Mouse (Mus musculus): ENCODE results near the gene St6gal1.

Gene St6gal1

GRCm38 (mm10) chr16:23307142-23307968 lies 82.8 kb downstream of the St6gal1 start:
- DNase-seq: peak; percentile 53

DNA sequence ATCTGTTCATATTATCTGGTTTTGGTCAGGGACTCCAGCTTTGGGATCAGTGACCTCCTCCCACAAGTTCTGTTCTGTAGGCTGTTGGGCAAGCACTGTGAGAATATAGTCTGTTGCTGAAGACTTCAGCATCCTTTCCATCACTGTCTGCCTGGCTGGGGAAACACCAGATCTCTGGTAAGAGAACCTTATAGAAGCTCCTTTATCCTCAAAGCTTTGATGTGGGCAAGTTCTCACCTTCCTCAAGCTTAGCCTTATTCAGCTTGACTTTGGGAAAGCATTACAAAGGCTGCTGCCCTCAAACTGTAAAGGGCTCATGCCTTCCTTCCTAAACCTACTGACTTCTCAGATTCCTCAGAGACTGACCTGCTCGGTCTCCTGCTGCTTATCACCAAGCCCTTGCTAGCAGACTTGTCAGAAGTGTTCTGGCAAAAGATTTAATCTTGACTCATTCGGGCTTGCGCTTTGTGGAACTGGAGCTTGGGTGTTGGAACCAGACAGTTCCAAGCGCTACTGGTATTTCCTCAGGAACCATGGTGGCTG lies 83.5 kb downstream of the St6gal1 start:
- no peak for DNase-seq

DNA sequence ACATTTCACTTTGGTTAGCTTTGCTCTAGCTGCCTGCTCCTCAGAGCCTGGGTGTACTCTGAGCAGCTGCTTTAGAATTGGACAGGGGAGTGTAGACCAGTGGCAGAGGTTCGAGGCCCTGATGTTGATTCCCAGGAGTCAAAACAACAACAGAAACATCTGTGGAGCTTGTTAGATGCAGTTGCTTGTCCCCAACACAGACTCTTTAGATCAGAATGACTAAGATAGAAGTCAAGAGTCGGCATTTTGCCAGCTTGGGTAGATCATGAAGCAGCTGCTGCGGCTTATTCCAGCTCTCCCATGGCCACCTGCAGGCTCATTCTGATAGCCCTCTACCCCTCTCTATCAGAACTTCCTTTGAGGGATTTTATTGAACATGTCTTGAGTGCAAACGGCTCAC lies 84.5 kb downstream of the St6gal1 start:
- DNase-seq: no peak

GRCm38 (mm10) chr16:23312604-23313003 lies 88.1 kb downstream of the St6gal1 start:
- no peak for DNase-seq

GRCm38 (mm10) chr16:23314790-23315189 lies 90.2 kb downstream of the St6gal1 start:
- DNase-seq: peak; percentile 25

- no peak for DNase-seq
These were observed 93.0 kb downstream of the St6gal1 start for GRCm38 (mm10) chr16:23317411-23318047.

DNA sequence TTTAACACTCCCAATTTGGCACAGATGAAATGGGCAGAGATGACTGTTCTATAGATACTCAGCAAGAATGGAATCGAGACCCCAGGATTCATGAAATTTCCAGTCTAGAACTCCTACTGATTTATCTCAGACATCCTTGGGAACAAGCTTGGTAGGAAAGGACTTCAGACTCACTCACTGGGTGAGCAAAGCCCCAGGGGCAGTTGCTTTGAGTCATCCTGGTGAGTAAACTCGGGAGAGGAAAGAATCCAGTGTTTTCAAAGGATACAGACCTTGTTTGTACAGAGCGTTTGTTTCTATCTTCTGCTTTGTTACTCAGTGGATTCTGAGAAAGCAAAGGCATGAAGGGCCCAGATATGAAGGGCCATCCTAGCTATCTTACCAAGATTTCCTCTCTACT lies 95.5 kb downstream of the St6gal1 start:
- no peak for DNase-seq

- DNase-seq: no peak
These were observed 96.0 kb downstream of the St6gal1 start for GRCm38 (mm10) chr16:23320579-23320978.

GRCm38 (mm10) chr16:23322453-23322852 lies 97.9 kb downstream of the St6gal1 start:
- DNase-seq: no peak

- DNase-seq: no peak
These were observed 99.4 kb downstream of the St6gal1 start for GRCm38 (mm10) chr16:23323915-23324314.

DNA sequence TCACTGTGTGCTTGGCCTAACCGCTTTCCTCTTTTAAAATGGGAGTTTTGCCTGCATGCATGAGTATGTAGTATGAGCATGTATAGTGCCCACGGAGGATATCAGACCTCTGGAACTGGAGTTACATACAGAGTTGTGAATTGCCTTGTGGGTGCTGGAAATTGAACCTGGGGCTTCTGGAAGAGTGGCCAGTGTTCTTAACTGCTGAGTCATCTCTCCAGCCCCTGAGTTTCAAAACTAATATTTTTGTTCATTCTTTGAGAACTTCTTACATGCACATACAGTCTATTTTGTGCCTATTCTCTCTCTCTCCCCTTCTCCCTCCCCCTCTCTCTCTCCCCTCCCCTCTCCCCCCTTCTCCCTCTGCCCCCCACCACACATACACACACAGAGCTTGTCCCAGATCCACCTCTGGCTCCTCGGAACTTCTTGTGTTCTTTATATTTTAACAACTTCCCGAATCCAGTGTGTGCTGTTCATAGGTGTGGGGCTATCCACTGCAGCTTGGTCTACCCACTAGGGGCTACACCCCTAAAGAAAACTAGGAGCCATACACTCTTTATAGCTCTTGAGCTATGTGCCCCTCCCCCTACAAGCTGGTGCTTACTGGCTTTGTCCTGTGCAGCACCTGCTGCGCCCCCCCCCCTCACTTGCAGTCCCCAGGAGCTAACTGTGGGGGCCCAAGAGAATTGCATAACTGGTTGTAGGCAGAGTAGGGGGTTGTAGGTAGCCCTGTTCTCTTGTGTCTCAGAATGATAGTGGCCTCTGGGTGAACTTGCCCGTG lies 100.5 kb downstream of the St6gal1 start:
- DNase-seq: no peak

DNA sequence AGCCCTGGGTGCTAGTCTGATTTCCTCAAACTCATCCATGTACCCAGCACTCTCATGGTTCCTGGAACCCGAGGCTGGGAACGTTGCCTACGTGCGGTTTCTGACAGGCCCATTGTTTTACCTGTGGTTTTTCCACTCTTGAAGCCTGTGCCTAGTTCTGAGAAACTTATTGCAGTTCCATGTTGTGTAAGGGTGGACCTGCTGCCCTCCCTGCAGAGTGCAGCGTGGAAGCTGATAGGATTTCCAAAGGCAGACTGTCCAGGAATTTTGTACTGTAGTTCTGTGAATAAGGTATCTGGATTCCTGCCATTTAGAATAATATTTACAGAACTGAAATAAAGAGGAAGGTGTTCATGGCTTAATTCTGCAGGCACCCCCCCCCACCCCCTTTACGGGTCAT lies 102.1 kb downstream of the St6gal1 start:
- DNase-seq: no peak

DNA sequence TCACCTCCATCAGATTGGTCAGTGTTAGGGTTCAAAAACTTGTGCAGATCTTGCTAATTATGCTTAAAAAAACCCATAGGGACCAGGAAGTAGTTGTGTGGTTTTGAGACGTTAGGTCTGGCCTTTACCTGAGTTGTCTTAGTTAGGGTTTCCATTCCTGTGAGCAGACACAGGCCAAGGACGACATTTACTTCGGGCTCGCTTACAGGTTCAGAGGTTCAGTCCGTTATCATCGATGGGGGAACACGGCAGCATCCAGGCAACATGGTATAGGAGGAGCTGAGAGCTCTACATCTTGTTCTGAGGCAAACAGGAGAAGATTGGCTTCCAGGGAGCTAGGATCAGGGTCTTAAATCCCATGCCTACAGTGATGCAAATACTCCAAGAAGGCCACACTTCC lies 102.7 kb downstream of the St6gal1 start:
- no peak for DNase-seq

- no peak for DNase-seq
These were observed 103.7 kb downstream of the St6gal1 start for GRCm38 (mm10) chr16:23328201-23328600.

- DNase-seq: peak; percentile 53
These were observed 107.6 kb downstream of the St6gal1 start for GRCm38 (mm10) chr16:23332136-23332535.

DNA sequence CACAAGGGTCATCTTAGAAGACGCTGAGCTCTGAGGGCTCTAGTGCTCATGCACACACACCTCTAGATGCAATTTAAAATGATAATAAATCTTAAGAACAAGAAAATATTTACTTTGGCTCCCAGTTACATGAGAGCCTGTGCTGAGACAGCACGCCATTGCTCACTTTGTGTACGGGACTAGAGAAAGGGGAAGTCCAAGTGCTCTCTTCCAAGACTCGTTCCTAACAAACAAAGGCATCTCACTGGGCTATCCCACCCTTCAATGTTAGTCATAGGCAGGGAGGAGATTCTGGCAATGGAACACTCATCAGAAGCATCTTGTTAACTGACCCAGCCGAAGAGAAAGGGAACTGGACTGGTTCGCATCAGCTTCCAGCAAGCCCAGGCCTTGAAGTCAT lies 108.1 kb downstream of the St6gal1 start:
- DNase-seq: no peak

DNA sequence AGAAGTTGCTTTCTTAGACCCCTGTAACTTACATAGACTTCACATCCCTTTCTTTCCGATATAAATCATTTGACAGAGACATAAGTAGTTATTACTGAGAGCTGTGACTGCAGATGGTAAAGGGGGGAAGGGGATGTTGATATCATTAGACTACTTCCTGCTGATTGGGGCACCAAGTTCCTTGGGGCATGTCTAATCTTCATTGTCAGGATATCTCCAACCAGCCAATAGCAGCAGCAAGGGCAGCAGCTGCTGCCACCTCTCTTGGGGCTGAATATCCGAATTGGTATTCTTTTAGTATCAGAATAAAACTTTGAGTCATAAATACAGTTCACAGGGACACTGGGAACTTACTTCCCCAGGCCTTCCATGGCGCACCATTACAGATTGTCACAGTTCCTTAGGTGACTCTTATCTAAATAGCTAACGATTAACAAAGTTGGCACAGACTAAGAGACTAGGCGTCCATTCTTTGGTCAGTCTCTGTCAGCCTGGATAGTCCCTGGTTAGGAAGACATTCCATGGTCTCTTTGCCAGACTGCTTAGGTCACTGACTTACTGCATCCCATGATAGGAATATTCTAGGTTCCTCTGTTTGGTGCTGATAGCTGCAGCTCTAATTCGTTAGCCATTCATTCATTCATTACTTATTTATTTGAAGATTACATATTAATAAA lies 109.5 kb downstream of the St6gal1 start:
- peak; percentile 65 for DNase-seq

- DNase-seq: no peak
These were observed 112.8 kb downstream of the St6gal1 start for GRCm38 (mm10) chr16:23337317-23337716.

DNA sequence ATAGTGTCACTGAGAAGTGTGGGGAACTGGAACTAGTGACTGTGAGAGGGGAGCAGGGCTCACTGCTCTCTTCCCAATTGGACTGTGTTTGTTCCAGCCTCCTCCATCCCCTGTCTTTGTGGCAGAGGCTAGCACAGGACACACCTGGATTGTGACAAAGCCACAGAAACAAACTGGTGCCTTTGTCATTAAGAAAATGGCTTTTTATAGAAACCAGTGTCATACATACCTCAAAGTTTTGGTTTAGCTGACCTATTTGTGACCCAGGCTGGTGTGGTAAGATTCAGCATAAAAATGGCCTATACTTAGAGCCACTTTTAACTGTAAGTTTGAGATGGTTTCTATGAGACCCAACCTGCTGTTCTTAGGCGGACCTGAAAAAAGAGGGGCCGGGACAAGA lies 116.7 kb downstream of the St6gal1 start:
- no peak for DNase-seq

GRCm38 (mm10) chr16:23350802-23351201 lies 126.3 kb downstream of the St6gal1 start:
- peak; percentile 92 for DNase-seq

DNA sequence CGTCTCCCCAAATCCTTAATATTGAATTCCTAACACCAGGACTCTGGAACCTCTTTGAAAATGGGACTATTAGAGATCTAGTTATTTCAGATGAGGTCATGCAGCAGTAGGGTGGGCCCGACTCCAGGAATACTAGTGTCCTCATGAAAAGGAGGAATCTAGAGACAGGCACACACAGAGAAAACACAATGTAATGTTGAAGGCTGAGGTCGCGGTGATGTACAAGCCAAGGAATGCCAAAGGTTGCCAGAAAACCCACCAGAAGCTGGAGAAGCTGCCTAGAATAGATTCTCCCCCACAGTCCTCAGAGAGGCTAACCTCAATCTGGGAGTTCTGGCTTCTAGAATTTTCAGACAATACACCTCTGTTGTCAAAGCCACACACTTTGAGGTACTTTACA lies 136.5 kb downstream of the St6gal1 start:
- no peak for DNase-seq

DNA sequence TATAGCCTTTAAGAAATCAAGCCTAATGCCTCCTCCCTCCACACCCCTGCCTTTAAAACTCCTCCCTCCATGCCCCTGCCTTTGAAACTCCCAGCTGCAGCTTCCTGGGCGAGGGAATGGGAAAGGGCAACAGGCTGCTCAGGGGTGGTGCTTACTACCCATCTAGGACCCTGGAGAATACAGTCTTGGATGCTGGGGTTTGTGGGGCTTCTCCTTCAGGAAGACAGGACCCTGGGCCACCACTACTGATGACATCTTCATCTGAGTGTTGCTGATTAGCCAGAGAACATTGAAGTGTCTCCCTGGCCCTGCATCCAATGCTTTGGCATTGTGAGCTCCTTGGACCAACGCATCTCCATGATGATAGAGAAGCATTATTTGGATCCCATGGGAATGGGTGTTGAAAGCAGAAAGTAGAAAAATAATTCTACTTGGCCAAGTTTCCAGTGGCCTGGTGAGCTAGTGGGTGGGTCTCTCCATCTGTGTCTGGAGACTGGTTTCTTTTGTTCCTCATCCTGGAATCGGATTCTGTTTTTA lies 137.0 kb downstream of the St6gal1 start:
- no peak for DNase-seq
